Mouse (Mus musculus) adrenal gland (tissue): ENCODE measurements around the gene Olfr483.

Experiments
- intact Hi-C: fragments of 180-260 bp; cut with DNase I; formaldehyde crosslinking; loops from one replicate; pipeline ENCODE4 v1.15.1; 2025
- long read RNA-seq, 2 experiments: library from polyadenylated mRNA; unstranded; transcript quantifications; one replicate each; pipeline ENCODE4 v2.0.0; 2020; ENCODE audit warnings: borderline replicate concordance in 1 of 2; ENCODE audit not compliant: insufficient replicate concordance in 1 of 2

The Olfr483 gene
- long read RNA-seq, experiment 1: 0 reads
- long read RNA-seq, experiment 2: 0 reads

DNA sequence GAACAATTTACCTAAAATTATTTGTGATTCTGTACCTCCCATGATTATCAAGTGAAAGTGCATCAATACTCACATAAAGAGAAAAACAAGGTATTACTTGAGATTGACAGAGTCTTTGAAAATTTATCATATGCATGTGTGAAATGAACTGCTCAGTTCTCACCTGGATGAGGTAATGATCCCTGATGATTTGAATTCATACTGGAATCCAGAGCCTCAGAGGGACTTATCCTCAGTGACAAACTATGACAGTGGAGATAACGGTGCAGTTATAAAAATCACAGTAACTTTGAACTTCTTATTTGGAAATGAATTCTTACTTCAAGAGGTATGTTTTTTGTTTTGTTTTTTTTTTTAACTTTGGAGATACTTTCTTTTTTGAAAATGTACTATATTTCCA is at the start of gene Olfr483:
Gene Olfr483 (plus strand): TSS at position 301 of the 400 bp plus-strand sequence.
- intact Hi-C loops: no loop called here

- intact Hi-C loops: no loop called here
These were observed 33.4 kb upstream of the Olfr483 start, which contains the start of gene Olfr480 for GRCm38 (mm10) chr7:108067246-108067645. Olfr480 (minus strand) TSS chr7:108067346.

DNA sequence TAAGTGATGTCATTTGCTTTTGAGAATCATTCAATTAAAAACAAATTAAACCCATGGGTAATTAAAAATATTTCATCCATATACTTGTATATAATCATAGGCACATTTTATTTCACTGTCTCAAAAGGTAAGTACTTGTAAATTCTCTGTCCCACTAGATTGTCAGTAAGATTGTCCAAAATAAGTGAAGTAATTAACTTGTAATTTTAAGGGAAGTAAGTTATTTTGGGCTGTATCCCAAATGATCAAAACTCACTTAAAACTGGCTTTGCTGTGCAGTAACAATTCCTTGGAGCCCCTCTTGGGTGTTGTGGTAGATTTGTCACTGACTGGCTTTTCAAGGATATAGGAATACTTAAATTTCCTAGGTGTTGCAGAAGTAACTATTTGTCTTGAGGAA is 21.1 kb upstream of the Olfr483 start, which contains the start of gene Olfr481:
Gene Olfr481 (plus strand): TSS at position 301 of the 400 bp plus-strand sequence.
- intact Hi-C loops: no loop called here

DNA sequence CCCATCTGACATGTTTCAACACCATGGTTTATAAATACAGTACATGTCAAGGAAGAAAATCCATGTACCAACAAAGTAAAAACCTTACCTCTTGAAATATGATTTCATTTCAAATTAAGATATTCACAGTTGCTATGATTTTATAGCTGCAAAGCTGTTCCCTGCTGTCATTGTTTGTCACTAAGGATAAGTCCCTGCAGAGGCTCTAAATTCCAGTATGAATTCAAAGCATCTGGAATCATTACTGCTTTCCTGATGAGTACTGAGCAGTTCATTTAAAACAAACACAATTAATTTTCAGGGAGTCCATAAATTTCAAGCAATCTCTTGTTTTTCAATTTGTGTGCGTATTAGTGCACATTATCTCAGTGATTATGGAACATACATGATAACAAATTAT is 3.2 kb upstream of the Olfr483 start, which contains the start of gene Olfr482:
Gene Olfr482 (minus strand): TSS at position 101 of the 400 bp plus-strand sequence.
- intact Hi-C loops: no loop called here

DNA sequence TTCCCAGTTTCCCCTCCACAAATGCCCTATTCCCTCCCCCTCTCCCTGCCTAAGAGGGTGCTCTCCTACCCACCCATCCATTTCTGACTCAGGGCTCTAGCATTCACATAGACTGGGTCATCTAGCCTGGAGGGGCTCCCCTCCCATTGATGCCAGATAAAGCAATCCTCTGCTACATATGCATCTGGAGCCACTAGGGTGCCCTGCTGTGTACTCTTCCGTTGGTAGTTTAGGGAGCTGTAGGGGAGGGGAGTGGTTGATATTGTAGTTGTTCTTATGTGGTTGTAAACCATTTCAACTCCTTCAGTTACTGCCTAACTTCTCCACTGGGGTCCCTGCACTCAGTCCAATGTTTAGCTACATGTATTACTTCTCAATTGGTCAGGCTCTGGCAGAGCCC is 20.0 kb downstream of the Olfr483 start:
- intact Hi-C loops: no loop called here

DNA sequence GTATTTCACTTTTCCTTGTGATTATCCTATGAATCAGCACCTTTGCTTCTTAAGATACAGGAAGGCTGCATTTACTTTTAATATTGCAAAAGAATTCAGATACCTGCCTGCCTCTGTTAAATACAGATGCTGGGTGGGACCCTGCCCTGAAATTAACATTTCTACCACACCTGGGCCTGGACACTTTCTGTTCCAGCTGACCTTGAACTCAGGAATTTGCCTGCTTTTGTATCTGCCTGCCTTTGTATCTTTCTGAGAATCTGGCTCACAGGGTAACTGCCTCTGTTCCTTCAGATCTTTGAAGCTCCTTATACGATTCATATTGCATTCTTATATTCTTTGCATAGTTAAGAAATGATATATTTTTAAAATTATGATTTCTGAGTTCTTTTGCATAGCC is 20.8 kb downstream of the Olfr483 start:
- intact Hi-C loops: no loop called here

DNA sequence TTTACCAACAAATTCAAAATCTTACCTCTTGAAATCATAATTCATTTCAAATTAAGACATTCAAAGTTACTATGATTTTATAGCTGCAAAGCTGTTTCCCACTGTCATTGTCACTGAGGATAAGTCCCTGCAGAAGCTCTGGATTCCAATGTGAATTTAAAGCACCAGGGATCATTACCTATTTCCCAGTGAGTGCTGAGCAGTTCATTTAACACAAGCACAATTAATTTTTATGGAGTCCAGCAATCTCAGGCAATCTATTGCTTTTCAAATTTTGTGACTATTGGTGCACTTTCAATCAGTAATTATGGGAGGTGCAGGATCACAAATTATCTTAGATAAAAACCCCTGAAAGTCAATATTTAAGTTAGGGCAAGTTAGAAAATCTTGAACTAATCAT is 26.7 kb downstream of the Olfr483 start, which contains the start of gene Olfr484:
Gene Olfr484 (minus strand): TSS at position 101 of the 400 bp plus-strand sequence.
- intact Hi-C loops: no loop called here
